Mouse (Mus musculus) MEL (cell line): ENCODE results near the gene Gm28035. TPM values are rescaled to one million over a fixed set of nuclear protein-coding genes. Genes with fewer than 3 reads are reported as not detected.

Experiments
- DNase-seq: peaks from one replicate; pipeline ENCODE4 v3.0.0; 2011; ENCODE audit warnings: low read depth, low spot score
- H3K27ac ChIP-seq: 2 replicates; pipeline ENCODE4 v1.5.1; 2012; ENCODE audit warnings: low read depth, mild to moderate bottlenecking, control low read depth, low read length, moderate library complexity; ENCODE audit not compliant: control insufficient read depth
- H3K27me3 ChIP-seq, 2 experiments: fragments of 150-350 bp in 1 of 2; sonication (generic) in 1 of 2; 2 replicates each; pipeline ENCODE4 v1.6.1; 2012; ENCODE audit warnings: low read length in 2 of 2, mild to moderate bottlenecking in 2 of 2, improper control_type of control experiment in 1 of 2, moderate library complexity in 1 of 2; ENCODE audit not compliant: insufficient read depth in 2 of 2, control insufficient read depth in 1 of 2
- H3K36me3 ChIP-seq, 2 experiments: 2 replicates each; pipeline ENCODE4 v1.6.1; 2012 to 2014; ENCODE audit warnings: low read length in 2 of 2, improper control_type of control experiment in 1 of 2, inconsistent platforms in 1 of 2, mild to moderate bottlenecking in 1 of 2; ENCODE audit not compliant: insufficient read depth in 2 of 2, control insufficient read depth in 1 of 2
- H3K4me1 ChIP-seq, 2 experiments: fragments of 150-350 bp in 1 of 2; sonication (generic) in 1 of 2; 2 replicates each; pipeline ENCODE4 v1.6.1; 2012; ENCODE audit warnings: low read length in 2 of 2, improper control_type of control experiment in 1 of 2, mild to moderate bottlenecking in 1 of 2; ENCODE audit not compliant: insufficient read depth in 2 of 2, control insufficient read depth in 1 of 2
- H3K4me3 ChIP-seq, 2 experiments: fragments of 150-350 bp in 1 of 2; sonication (generic) in 1 of 2; 2 replicates each; pipeline ENCODE4 v1.5.1; 2012; ENCODE audit warnings: low read depth in 2 of 2, low read length in 2 of 2, mild to moderate bottlenecking in 2 of 2, moderate library complexity in 2 of 2, control low read depth in 1 of 2, improper control_type of control experiment in 1 of 2; ENCODE audit not compliant: control insufficient read depth in 1 of 2, insufficient read depth in 1 of 2
- H3K79me2 ChIP-seq: 2 replicates; pipeline ENCODE4 v1.6.1; 2012; ENCODE audit warnings: mild to moderate bottlenecking, low read length, moderate library complexity; ENCODE audit not compliant: control insufficient read depth, poor library complexity, insufficient read depth
- H3K9ac ChIP-seq: 2 replicates; pipeline ENCODE4 v1.6.1; 2012; ENCODE audit warnings: low read depth, mild to moderate bottlenecking, control low read depth, low read length, moderate library complexity; ENCODE audit not compliant: control insufficient read depth, poor library complexity, severe bottlenecking
- H3K9me3 ChIP-seq: fragments of 150-350 bp; sonication (generic); replicated peaks from 2 replicates; pipeline ENCODE4 v1.6.1; 2012; ENCODE audit warnings: mild to moderate bottlenecking, low read length, improper control_type of control experiment, moderate library complexity; ENCODE audit not compliant: insufficient read depth
- BHLHE40 ChIP-seq: IDR thresholded peaks from 2 replicates; pipeline ENCODE4 v1.6.1; 2012; ENCODE audit warnings: low read depth, mild to moderate bottlenecking, inconsistent platforms, low read length, improper control_type of control experiment, borderline replicate concordance
- CHD1 ChIP-seq: IDR thresholded peaks from 2 replicates; pipeline ENCODE4 v1.6.1; 2012; ENCODE audit warnings: low read depth, mild to moderate bottlenecking, inconsistent platforms, low read length, improper control_type of control experiment
- EP300 ChIP-seq, 2 experiments: IDR thresholded peaks; 2 replicates each; pipeline ENCODE4 v1.6.1; 2011; ENCODE audit warnings: improper control_type of control experiment in 2 of 2, low read length in 2 of 2, low read depth in 1 of 2, mild to moderate bottlenecking in 1 of 2
- ETS1 ChIP-seq: IDR thresholded peaks from 2 replicates; pipeline ENCODE4 v1.6.1; 2012; ENCODE audit warnings: low read depth, mild to moderate bottlenecking, inconsistent platforms, low read length, improper control_type of control experiment, moderate library complexity
- JUND ChIP-seq: IDR thresholded peaks from 2 replicates; pipeline ENCODE4 v1.6.1; 2011; ENCODE audit warnings: low read depth, mild to moderate bottlenecking, improper control_type of control experiment, low read length
- MAFK ChIP-seq: IDR thresholded peaks from 2 replicates; pipeline ENCODE4 v1.6.1; 2011; ENCODE audit warnings: low read depth, mild to moderate bottlenecking, low read length, improper control_type of control experiment, borderline replicate concordance
- MAX ChIP-seq: IDR thresholded peaks from 2 replicates; pipeline ENCODE4 v1.6.1; 2011; ENCODE audit warnings: low read length, improper control_type of control experiment
- MAZ ChIP-seq: IDR thresholded peaks from 2 replicates; pipeline ENCODE4 v1.6.1; 2012; ENCODE audit warnings: low read depth, mild to moderate bottlenecking, inconsistent platforms, low read length, improper control_type of control experiment
- MEF2A ChIP-seq: IDR thresholded peaks from 2 replicates; pipeline ENCODE4 v1.6.1; 2014; ENCODE audit warnings: low read depth, mild to moderate bottlenecking, inconsistent platforms, low read length, improper control_type of control experiment; ENCODE audit not compliant: poor library complexity, insufficient replicate concordance, severe bottlenecking; ENCODE audit errors: extremely low read depth
- NRF1 ChIP-seq: IDR thresholded peaks from 2 replicates; pipeline ENCODE4 v1.6.1; 2014; ENCODE audit warnings: low read depth, mild to moderate bottlenecking, inconsistent platforms, low read length, improper control_type of control experiment, moderate library complexity; ENCODE audit not compliant: poor library complexity, insufficient read depth, severe bottlenecking
- POLR2AphosphoS2 ChIP-seq: IDR thresholded peaks from 2 replicates; pipeline ENCODE4 v1.6.1; 2011; ENCODE audit warnings: low read length, improper control_type of control experiment
- RAD21 ChIP-seq: IDR thresholded peaks from 2 replicates; pipeline ENCODE4 v1.6.1; 2011; ENCODE audit warnings: mild to moderate bottlenecking, low read depth, low read length, improper control_type of control experiment
- RCOR1 ChIP-seq: IDR thresholded peaks from 2 replicates; pipeline ENCODE4 v1.6.1; 2012; ENCODE audit warnings: low read depth, mild to moderate bottlenecking, inconsistent platforms, low read length, improper control_type of control experiment
- SMC3 ChIP-seq: IDR thresholded peaks from 2 replicates; pipeline ENCODE4 v1.6.1; 2011; ENCODE audit warnings: low read depth, low read length, improper control_type of control experiment
- TCF12 ChIP-seq: IDR thresholded peaks from 2 replicates; pipeline ENCODE4 v1.6.1; 2014; ENCODE audit warnings: low read depth, mild to moderate bottlenecking, inconsistent platforms, low read length, improper control_type of control experiment, moderate library complexity
- UBTF ChIP-seq: IDR thresholded peaks from 2 replicates; pipeline ENCODE4 v1.6.1; 2012; ENCODE audit warnings: low read depth, mild to moderate bottlenecking, inconsistent platforms, low read length, improper control_type of control experiment, moderate library complexity, borderline replicate concordance; ENCODE audit not compliant: insufficient read depth
- USF2 ChIP-seq, 2 experiments: IDR thresholded peaks; 2 replicates each; pipeline ENCODE4 v1.6.1; 2011 to 2012; ENCODE audit warnings: improper control_type of control experiment in 2 of 2, low read length in 2 of 2, borderline replicate concordance in 1 of 2, inconsistent platforms in 1 of 2, low read depth in 1 of 2, mild to moderate bottlenecking in 1 of 2; ENCODE audit not compliant: insufficient read depth in 1 of 2
- ZC3H11A ChIP-seq: IDR thresholded peaks from 2 replicates; pipeline ENCODE4 v1.6.1; 2012; ENCODE audit warnings: low read depth, mild to moderate bottlenecking, inconsistent platforms, low read length, improper control_type of control experiment
- ZKSCAN1 ChIP-seq: IDR thresholded peaks from 2 replicates; pipeline ENCODE4 v1.6.1; 2012; ENCODE audit warnings: low read depth, mild to moderate bottlenecking, inconsistent platforms, low read length, improper control_type of control experiment, moderate library complexity
- ZMIZ1 ChIP-seq: IDR thresholded peaks from 2 replicates; pipeline ENCODE4 v1.6.1; 2012; ENCODE audit warnings: low read depth, mild to moderate bottlenecking, inconsistent platforms, low read length, improper control_type of control experiment, moderate library complexity
- ZNF384 ChIP-seq: IDR thresholded peaks from 2 replicates; pipeline ENCODE4 v1.6.1; 2012; ENCODE audit warnings: low read depth, mild to moderate bottlenecking, inconsistent platforms, low read length, improper control_type of control experiment
- polyA plus RNA-seq, 2 experiments: library from polyadenylated mRNA; stranded (reverse) in 1 of 2; unstranded in 1 of 2; fragments of >175 nt in 1 of 2; fragments of >200 nt in 1 of 2; gene quantifications; 2 replicates each; pipeline versions ENCODE4 v1.2.1 to v1.2.4; 2012; ENCODE audit warnings: low replicate concordance in 2 of 2, low read depth in 1 of 2; ENCODE audit not compliant: insufficient read length in 2 of 2, insufficient read depth in 1 of 2, missing spikeins in 1 of 2
- total RNA-seq: library from RNA; depleted of rRNA; stranded (reverse); fragments of 300-350 nt; gene quantifications from 2 replicates; pipeline ENCODE4 v1.2.3, GENCODE M21; 2012

Gene Gm28035
- total and polyA plus RNA-seq, 3 experiments, result 0.26 TPM; not detected in 2

DNA sequence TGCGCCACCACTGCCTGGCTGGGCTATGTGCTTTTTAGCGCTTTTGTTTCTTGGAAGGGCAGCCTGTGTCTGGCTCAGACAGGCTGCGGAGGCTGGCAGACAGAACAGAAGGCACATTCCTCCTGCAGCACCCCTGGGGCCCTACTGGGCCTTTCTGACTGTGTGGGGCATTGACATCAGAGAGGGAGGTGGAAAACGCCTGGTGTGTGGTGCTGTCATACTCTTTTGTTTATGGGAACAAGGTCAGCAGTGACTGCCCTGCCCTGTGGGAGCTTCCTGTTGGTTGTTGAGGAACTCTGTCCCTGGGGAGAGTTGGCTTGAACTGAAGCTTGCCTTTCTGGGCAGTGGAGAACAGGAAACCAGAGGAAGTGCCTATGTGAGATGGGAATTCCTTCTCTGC is 2.1 kb downstream of the Gm28035 start:
- H3K9me3 ChIP-seq, result no peaks in the 10 kb centered on the region
- TF ChIP-seq MEF2A (no peak), ZKSCAN1 (no peak), UBTF (no peak), MAZ (no peak), SMC3 (no peak), ZMIZ1 (no peak), EP300 (IDR thresholded peaks at IDR 0.05; ENCODE audit: low read depth in 1 of 2, low read length in 2 of 2) (no peak)
- TF ChIP-seq, all 39 proteins: peak for 0
- no peak overlapping the region for H3K4me3 ChIP-seq
- H3K27ac ChIP-seq, result no peak overlapping the region
- H3K9ac ChIP-seq, result no peak overlapping the region
- no peak for DNase-seq
- no peaks in the 10 kb centered on the region for H3K27me3 ChIP-seq
- peaks cover 5 to 11% of the 10 kb centered on the region in 2 experiments for H3K36me3 ChIP-seq
- H3K79me2 ChIP-seq, result peaks cover 13% of the 10 kb centered on the region
- peaks cover 9 to 20% of the 10 kb centered on the region in 2 experiments for H3K4me1 ChIP-seq

DNA sequence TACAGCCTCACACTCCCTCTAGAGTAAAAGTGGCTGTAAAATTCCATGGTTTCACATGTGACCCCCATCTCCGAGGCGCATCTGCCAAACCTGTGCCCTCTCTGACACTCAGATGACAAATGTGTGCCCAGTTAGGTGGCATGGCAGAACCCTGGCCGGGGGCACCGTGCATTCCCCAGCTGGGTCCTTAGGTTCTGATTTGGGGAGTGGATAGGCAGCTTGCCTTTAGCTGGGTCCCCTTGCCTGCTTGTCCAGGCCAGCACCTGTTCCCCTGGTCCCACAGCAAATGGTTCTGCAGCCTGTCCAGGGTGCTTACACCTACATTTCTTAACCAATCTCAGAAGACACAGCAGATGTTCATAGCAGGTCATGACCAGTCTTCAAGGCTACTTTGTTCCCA is 3.0 kb downstream of the Gm28035 start:
- H3K4me3 ChIP-seq, result no peak overlapping the region
- no peak overlapping the region for H3K27ac ChIP-seq
- H3K36me3 ChIP-seq, result peaks cover 5 to 11% of the 10 kb centered on the region in 2 experiments
- peaks cover 9 to 18% of the 10 kb centered on the region in 2 experiments for H3K4me1 ChIP-seq
- no peak overlapping the region for H3K9ac ChIP-seq
- peaks cover 5% of the 10 kb centered on the region for H3K79me2 ChIP-seq
- no peak for DNase-seq
- no peaks in the 10 kb centered on the region for H3K27me3 ChIP-seq
- no peak for TF ChIP-seq MAZ
- no peak for TF ChIP-seq RCOR1
- TF ChIP-seq ZC3H11A, result no peak
- no peak for TF ChIP-seq RAD21
- no peak for TF ChIP-seq MAX
- TF ChIP-seq CHD1, result no peak
- TF ChIP-seq MEF2A, result no peak
- no peak for TF ChIP-seq BHLHE40
- TF ChIP-seq NRF1, result no peak
- no peak for TF ChIP-seq POLR2AphosphoS2
- no peak for TF ChIP-seq MAFK
- TF ChIP-seq ZNF384, result no peak
- TF ChIP-seq JUND, result no peak
- TF ChIP-seq UBTF, result no peak
- no peak for TF ChIP-seq ETS1
- TF ChIP-seq USF2 (IDR thresholded peaks at IDR 0.05; ENCODE audit: borderline replicate concordance in 1 of 2, insufficient read depth in 1 of 2, low read depth in 1 of 2, low read length in 2 of 2), result no peak
- TF ChIP-seq TCF12, result no peak
- TF ChIP-seq ZKSCAN1, result no peak
- no peaks in the 10 kb centered on the region for H3K9me3 ChIP-seq
